ENCODE assay signal across 35 mouse cellular contexts in the genomic region with DNA sequence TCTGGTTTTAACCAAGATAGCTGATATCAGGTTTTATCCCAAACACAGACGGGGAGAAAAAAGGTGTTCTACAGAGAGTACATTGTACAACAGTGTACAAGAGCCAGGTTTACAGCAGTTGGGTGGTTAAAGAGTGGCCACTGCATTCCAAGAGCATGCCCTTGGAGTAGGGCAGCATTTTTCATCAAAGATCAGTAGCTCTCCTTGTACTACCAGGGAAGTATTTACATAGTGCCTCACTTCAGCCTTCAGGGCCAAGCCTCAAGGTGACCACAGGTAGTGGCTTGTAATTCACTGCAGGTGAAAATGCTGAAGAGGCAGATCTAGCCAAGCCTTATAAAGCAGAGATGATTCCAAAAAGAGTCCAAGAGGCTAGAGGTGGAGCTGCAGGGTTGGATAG.
"Had no signal": no experiment of that assay in that cellular context is flagged by ENCODE, and none has a peak within 500 bp of the region (broad histone marks: within the 10 kb centered on the region; RNA-seq: fewer than 3 reads in every experiment).

No protein-coding gene starts in this region.

- H3K27ac ChIP-seq: heart, embryonic 10.5 days; heart, embryonic 13.5 days; heart, embryonic 15.5 days; hindbrain, embryonic 10.5 days; hindbrain, embryonic 12.5 days; hindbrain, embryonic 13.5 days; hindbrain, embryonic 14.5 days; hindbrain, embryonic 15.5 days; hindbrain, postnatal 0 days; intestine, embryonic 15.5 days; kidney, embryonic 15.5 days; kidney, postnatal 0 days; layer of hippocampus, adult 2 months had no signal

- H3K9ac ChIP-seq: heart, embryonic 12.5 days; heart, embryonic 13.5 days; heart, embryonic 15.5 days; hindbrain, embryonic 12.5 days; hindbrain, embryonic 13.5 days; hindbrain, embryonic 14.5 days; hindbrain, embryonic 15.5 days; intestine, embryonic 15.5 days; kidney, embryonic 15.5 days had no signal

- DNase-seq: heart, postnatal 10 days; heart, postnatal 14 days; heart, postnatal 36 days; heart, postnatal 4 days; kidney, adult 11 months; kidney, adult 18-20 months; kidney, adult 2 months; kidney, adult 8-10 months; kidney, adult 9 months; kidney, postnatal 10 days; kidney, postnatal 14 days; kidney, postnatal 25 days; kidney, postnatal 36 days; kidney, postnatal 4 days; layer of hippocampus, adult 9-11 months; layer of hippocampus, postnatal 36 days had no signal

- H3K9me3 ChIP-seq: heart, embryonic 10.5 days; heart, embryonic 12.5 days; heart, embryonic 13.5 days; heart, embryonic 15.5 days; hindbrain, embryonic 10.5 days; hindbrain, embryonic 12.5 days; hindbrain, embryonic 13.5 days; hindbrain, embryonic 15.5 days; intestine, embryonic 15.5 days; kidney, embryonic 15.5 days had no signal

- H3K4me3 ChIP-seq: heart, embryonic 10.5 days; heart, embryonic 12.5 days; heart, embryonic 13.5 days; heart, embryonic 15.5 days; hindbrain, embryonic 10.5 days; hindbrain, embryonic 12.5 days; hindbrain, embryonic 13.5 days; hindbrain, embryonic 15.5 days; intestine, embryonic 15.5 days; kidney, embryonic 15.5 days; layer of hippocampus, adult 2 months had no signal

- H3K36me3 ChIP-seq: heart, embryonic 10.5 days; heart, embryonic 12.5 days; heart, embryonic 13.5 days; heart, embryonic 15.5 days; hindbrain, embryonic 10.5 days; hindbrain, embryonic 12.5 days; hindbrain, embryonic 13.5 days; hindbrain, embryonic 15.5 days; intestine, embryonic 15.5 days; kidney, embryonic 15.5 days had no signal

- H3K27me3 ChIP-seq: heart, embryonic 12.5 days; heart, embryonic 13.5 days; heart, embryonic 15.5 days; hindbrain, embryonic 12.5 days; hindbrain, embryonic 13.5 days; hindbrain, embryonic 15.5 days; intestine, embryonic 15.5 days; kidney, embryonic 15.5 days had no signal

- H3K4me1 ChIP-seq: heart, embryonic 10.5 days; heart, embryonic 12.5 days; heart, embryonic 13.5 days; heart, embryonic 15.5 days; hindbrain, embryonic 10.5 days; hindbrain, embryonic 12.5 days; hindbrain, embryonic 13.5 days; hindbrain, embryonic 15.5 days; intestine, embryonic 15.5 days; kidney, embryonic 15.5 days had no signal

- ATAC-seq: hindbrain, embryonic 16.5 days; hindbrain, postnatal 0 days; inflammation-experienced regulatory T-cells, adult 6 months; intestine, embryonic 15.5 days; intestine, embryonic 16.5 days; intestine, postnatal 0 days had no signal

- H3K4me2 ChIP-seq: heart, embryonic 11.5 days; heart, embryonic 12.5 days; heart, embryonic 13.5 days; heart, embryonic 15.5 days; hindbrain, embryonic 12.5 days; hindbrain, embryonic 13.5 days; hindbrain, embryonic 14.5 days; hindbrain, embryonic 15.5 days; intestine, embryonic 15.5 days; kidney, embryonic 15.5 days had no signal
